In genomic region chr2:116972614-116972985, GRCm38 (mm10) we compare ENCODE assay signal across 9 mouse cellular contexts.
DNase-seq lines count a peak whose midpoint lies in the region; ATAC-seq lines count a peak whose summit lies in the region.
"Had no signal": no experiment of that assay in that cellular context is flagged by ENCODE, and none has a peak within 500 bp of the region (broad histone marks: within the 10 kb centered on the region; RNA-seq: fewer than 3 reads in every experiment).

No protein-coding gene starts in this region.

- 1% methylated on average over 6 of the region's 6 CpGs for WGBS in limb, embryonic 13.5 days
- WGBS in neural tube, embryonic 12.5 days = 1% methylated on average over 6 of the region's 6 CpGs

- H3K36me3 ChIP-seq in limb, embryonic 13.5 days = no peaks in the 10 kb centered on the region
- H3K36me3 ChIP-seq in neural tube, embryonic 12.5 days = no peaks in the 10 kb centered on the region

- H3K9me3 ChIP-seq in limb, embryonic 13.5 days = no peaks in the 10 kb centered on the region
- no peaks in the 10 kb centered on the region for H3K9me3 ChIP-seq in neural tube, embryonic 12.5 days

- H3K4me3 ChIP-seq in limb, embryonic 13.5 days = peak overlapping the region; percentile 21
- H3K4me3 ChIP-seq in neural tube, embryonic 12.5 days = 0 out of 2 replicates have a peak overlapping the region, but pooled peaks have one; percentile 1

- H3K9ac ChIP-seq in limb, embryonic 13.5 days = 0 out of 2 replicates have a peak overlapping the region, but pooled peaks have one; percentile 21
- H3K9ac ChIP-seq in neural tube, embryonic 12.5 days = peak overlapping the region; percentile 22; the same call in 1 of the 2 replicates

- peak overlapping the region; percentile 54 for H3K4me2 ChIP-seq in limb, embryonic 13.5 days (replicated peaks)
- H3K4me2 ChIP-seq in neural tube, embryonic 12.5 days (replicated peaks) = peak overlapping the region; percentile 48

- intact Hi-C loops in heart, postnatal 14 days (cut with DNase I) = no loop called here

- H3K27ac ChIP-seq in limb, embryonic 13.5 days = peak overlapping the region; percentile 88
- H3K27ac ChIP-seq in neural tube, embryonic 12.5 days = no peak overlapping the region; the same call in 1 of the 2 replicates

- H3K4me1 ChIP-seq in limb, embryonic 13.5 days = peaks cover 56% of the 10 kb centered on the region
- H3K4me1 ChIP-seq in neural tube, embryonic 12.5 days = peaks cover 41% of the 10 kb centered on the region

- peak; percentile 9 for ATAC-seq in activated CD4-positive, CD25-positive, alpha-beta regulatory T cell, adult 4 months
- ATAC-seq in limb, embryonic 13.5 days (ENCODE audit: low FRiP score, low read depth) = peak; percentile 45; the same call in 1 of the 2 replicates
- ATAC-seq in neural tube, embryonic 12.5 days (ENCODE audit: low FRiP score, low read depth) = no peak
- ATAC-seq: Patski had no signal

- no peaks in the 10 kb centered on the region for H3K27me3 ChIP-seq in limb, embryonic 13.5 days
- H3K27me3 ChIP-seq in neural tube, embryonic 12.5 days (replicated peaks) = no peaks in the 10 kb centered on the region
- H3K27me3 ChIP-seq: Patski had no signal

- DNase-seq in heart, adult 18-20 months = peak; percentile 41 to 45
- DNase-seq in heart, postnatal 14 days = no peak
- DNase-seq in heart, adult 9 months (ENCODE audit: low spot score in 2 of 2) = peak; percentile 29 to 46
- DNase-seq in gastrocnemius, postnatal 10 days = no peak
- no peak for DNase-seq in adrenal gland, adult 18-20 months (ENCODE audit: low spot score in 2 of 2)

Comparison
In these comparisons a context has a peak if more than half of its experiments do, and no peak if none do; other contexts are left out.
1. DNase-seq: peak in heart, adult 18-20 months (2 of 2) and heart, adult 9 months (2 of 2); none in heart, postnatal 14 days (0 of 2), gastrocnemius, postnatal 10 days (single experiment) and adrenal gland, adult 18-20 months (0 of 2).